ENCODE assay signal across 8 mouse cellular contexts in genomic region chr7:16453118-16453711, GRCm38 (mm10). TPM values are rescaled to one million over a fixed set of nuclear protein-coding genes. Genes with fewer than 3 reads are reported as not detected.
A peak's percentile ranks its signal among the peaks of the same experiment; 100 is the strongest.
DNase-seq lines count a peak whose midpoint lies in the region; ATAC-seq and TF ChIP-seq lines count a peak whose summit lies in the region.

No protein-coding gene starts in this region.

- peaks cover 16% of the 10 kb centered on the region for H3K36me3 ChIP-seq in forebrain, postnatal 0 days (ENCODE audit: insufficient read depth)
- H3K36me3 ChIP-seq in hindbrain, postnatal 0 days (ENCODE audit: insufficient read depth, low read length), result no peaks in the 10 kb centered on the region
- peaks cover 1% of the 10 kb centered on the region; the same call in 1 of the 2 replicates for H3K36me3 ChIP-seq in small intestine, adult 2 months (ENCODE audit: control insufficient read depth, insufficient read depth, low read length)

- no peak for TF ChIP-seq CTCF in cerebellum, adult 2 months (IDR thresholded peaks at IDR 0.05; ENCODE audit: borderline replicate concordance, insufficient read depth, low read depth, low read length)
- TF ChIP-seq CTCF in forebrain, postnatal 0 days (IDR thresholded peaks at IDR 0.05; ENCODE audit: low read depth), result no peak
- TF ChIP-seq CTCF in hindbrain, postnatal 0 days (IDR thresholded peaks at IDR 0.05; ENCODE audit: low read depth), result no peak
- no peak for TF ChIP-seq CTCF in small intestine, adult 2 months (IDR thresholded peaks at IDR 0.05; ENCODE audit: extremely low read depth, insufficient read length, insufficient replicate concordance, low read depth, low read length)

- peaks cover 3% of the 10 kb centered on the region; the same call in 1 of the 2 replicates for H3K4me1 ChIP-seq in cerebellum, adult 2 months (ENCODE audit: control insufficient read depth, insufficient read depth, low read length)
- peaks cover 7% of the 10 kb centered on the region for H3K4me1 ChIP-seq in forebrain, postnatal 0 days (ENCODE audit: insufficient read depth)
- H3K4me1 ChIP-seq in hindbrain, postnatal 0 days (ENCODE audit: insufficient read depth, low read length), result peaks cover 6% of the 10 kb centered on the region; the same call in 1 of the 2 replicates
- peaks cover 7% of the 10 kb centered on the region; the same call in 1 of the 2 replicates for H3K4me1 ChIP-seq in small intestine, adult 2 months (ENCODE audit: control insufficient read depth, insufficient read depth, insufficient read length, low read length)

- peak overlapping the region; percentile 56 for H3K27ac ChIP-seq in cerebellum, adult 2 months (ENCODE audit: insufficient read depth, low read length)
- H3K27ac ChIP-seq in forebrain, postnatal 0 days (ENCODE audit: low read depth, low read length), result peak overlapping the region; percentile 76
- H3K27ac ChIP-seq in hindbrain, postnatal 0 days, result peak overlapping the region; percentile 82
- no peak overlapping the region for H3K27ac ChIP-seq in small intestine, adult 2 months (ENCODE audit: insufficient read depth, low read depth, low read length)

- peak; percentile 74 for ATAC-seq in forebrain, postnatal 0 days
- ATAC-seq in hindbrain, postnatal 0 days, result peak; percentile 81

- H3K4me2 ChIP-seq in forebrain, postnatal 0 days (ENCODE audit: low read depth), result peak overlapping the region; percentile 72
- peak overlapping the region; percentile 92 for H3K4me2 ChIP-seq in hindbrain, postnatal 0 days (ENCODE audit: low read depth, low read length)

- no peak for TF ChIP-seq POLR2A in cerebellum, adult 2 months (IDR thresholded peaks at IDR 0.05; ENCODE audit: borderline replicate concordance, insufficient read depth, low read length)
- no peak for TF ChIP-seq POLR2A in small intestine, adult 2 months (IDR thresholded peaks at IDR 0.05; ENCODE audit: low read depth, low read length)

- DNase-seq in gastrocnemius, postnatal 10 days, result peak; percentile 34
- DNase-seq in gastrocnemius, postnatal 36 days, result no peak
- peak; percentile 65 to 73 for DNase-seq in cerebellum, adult 2 months
- DNase-seq in forebrain, postnatal 0 days, result peak; percentile 83
- DNase-seq in hindbrain, postnatal 0 days (ENCODE audit: low spot score), result peak; percentile 82
- peak; percentile 66 to 71 for DNase-seq in left cerebral cortex, adult 18-20 months (ENCODE audit: low spot score in 2 of 2)
- DNase-seq in lung, postnatal 36 days, result peak; percentile 56

- intact Hi-C loops in gastrocnemius, postnatal 36 days (cut with DNase I), result no loop called here

- peak overlapping the region; percentile 89 for H3K4me3 ChIP-seq in cerebellum, adult 2 months (replicated peaks; ENCODE audit: insufficient read depth, low read depth, low read length)
- peak overlapping the region; percentile 68 for H3K4me3 ChIP-seq in forebrain, postnatal 0 days (ENCODE audit: low read depth, low read length)
- H3K4me3 ChIP-seq in hindbrain, postnatal 0 days (ENCODE audit: low read length), result peak overlapping the region; percentile 81
- peak overlapping the region; percentile 79 for H3K4me3 ChIP-seq in small intestine, adult 2 months (ENCODE audit: low read depth, low read length)

- no peaks in the 10 kb centered on the region for H3K9me3 ChIP-seq in forebrain, postnatal 0 days (ENCODE audit: low read length)
- H3K9me3 ChIP-seq in hindbrain, postnatal 0 days (ENCODE audit: low read length), result no peaks in the 10 kb centered on the region

- H3K9ac ChIP-seq in forebrain, postnatal 0 days, result peak overlapping the region; percentile 65
- peak overlapping the region; percentile 75 for H3K9ac ChIP-seq in hindbrain, postnatal 0 days (replicated peaks; ENCODE audit: low read length)

- H3K27me3 ChIP-seq in cerebellum, adult 2 months (ENCODE audit: control insufficient read depth, insufficient read depth, low read length), result no peaks in the 10 kb centered on the region
- H3K27me3 ChIP-seq in forebrain, postnatal 0 days (ENCODE audit: insufficient read depth, low read length), result no peaks in the 10 kb centered on the region
- H3K27me3 ChIP-seq in hindbrain, postnatal 0 days (ENCODE audit: insufficient read depth, low read length), result no peaks in the 10 kb centered on the region
- H3K27me3 ChIP-seq in small intestine, adult 2 months (ENCODE audit: control insufficient read depth, insufficient read depth, low read length), result no peaks in the 10 kb centered on the region

- WGBS in cerebellum, adult 2 months, result under 1% methylated on average over 23 of the region's 23 CpGs
- 0% methylated on average over 23 of the region's 23 CpGs for WGBS in forebrain, postnatal 0 days
- under 1% methylated on average over 23 of the region's 23 CpGs for WGBS in hindbrain, postnatal 0 days
- under 1% methylated on average over 23 of the region's 23 CpGs for WGBS in small intestine, adult 2 months

RNA-seq across cellular contexts. Expression of gene Tmem160, which starts 0.6 kb away (rescaled TPM):
- total RNA-seq in gastrocnemius, postnatal 10 days (2021), result 10 to 100 TPM; 18.8 to 18.9 TPM
- 10 to 100 TPM; 35.6 to 42.6 TPM for total RNA-seq in gastrocnemius, postnatal 36 days (2021)
- 89.6 and 98.6 TPM in 2 replicates for polyA plus RNA-seq in cerebellum, adult 2 months (2012; rRNA removed)
- total RNA-seq in forebrain, postnatal 0 days (2014; rRNA removed), result 40.1 and 61.2 TPM in 2 replicates
- polyA plus RNA-seq in forebrain, postnatal 0 days (2015; fragmentation: Nextera tagmentation; extraction: Ambion mirVana), result 105 and 130 TPM in 2 replicates
- total RNA-seq in hindbrain, postnatal 0 days (2014; rRNA removed), result 71.7 and 72.6 TPM in 2 replicates
- 102 and 114 TPM in 2 replicates for polyA plus RNA-seq in hindbrain, postnatal 0 days (2015; fragmentation: Nextera tagmentation; extraction: Ambion mirVana)
- total RNA-seq in left cerebral cortex, adult 18-20 months (2021), result 10 to 100 TPM; 75.9 to 81.5 TPM
- 156 and 330 TPM in 2 replicates for polyA plus RNA-seq in small intestine, adult 2 months (2012; rRNA removed)

RNA-seq across cellular contexts. Expression of gene Npas1, which starts 24.3 kb away (rescaled TPM):
- not detected for total RNA-seq in gastrocnemius, postnatal 10 days (2021)
- total RNA-seq in gastrocnemius, postnatal 36 days (2021), result not detected
- polyA plus RNA-seq in cerebellum, adult 2 months (2012; rRNA removed), result 3.7 and 6.0 TPM in 2 replicates
- 10.1 and 10.2 TPM in 2 replicates for total RNA-seq in forebrain, postnatal 0 days (2014; rRNA removed)
- polyA plus RNA-seq in forebrain, postnatal 0 days (2015; fragmentation: Nextera tagmentation; extraction: Ambion mirVana), result 12.6 and 14.7 TPM in 2 replicates
- total RNA-seq in hindbrain, postnatal 0 days (2014; rRNA removed), result 9.0 and 13.9 TPM in 2 replicates
- polyA plus RNA-seq in hindbrain, postnatal 0 days (2015; fragmentation: Nextera tagmentation; extraction: Ambion mirVana), result 7.6 and 7.9 TPM in 2 replicates
- 10 to 100 TPM; 10.0 to 11.9 TPM for total RNA-seq in left cerebral cortex, adult 18-20 months (2021)
- 0.05 TPM in 1 of 2 replicates, not detected in the other for polyA plus RNA-seq in small intestine, adult 2 months (2012; rRNA removed)

RNA-seq across cellular contexts. Expression of gene Zc3h4, which starts 52.5 kb away (rescaled TPM):
- total RNA-seq in gastrocnemius, postnatal 10 days (2021), result 10 to 100 TPM; 33.2 to 37.9 TPM
- total RNA-seq in gastrocnemius, postnatal 36 days (2021), result 10 to 100 TPM; 24.9 to 27.1 TPM
- polyA plus RNA-seq in cerebellum, adult 2 months (2012; rRNA removed), result 42.0 and 50.2 TPM in 2 replicates
- total RNA-seq in forebrain, postnatal 0 days (2014; rRNA removed), result 36.7 and 57.5 TPM in 2 replicates
- polyA plus RNA-seq in forebrain, postnatal 0 days (2015; fragmentation: Nextera tagmentation; extraction: Ambion mirVana), result 9.4 and 11.0 TPM in 2 replicates
- 36.8 and 38.2 TPM in 2 replicates for total RNA-seq in hindbrain, postnatal 0 days (2014; rRNA removed)
- polyA plus RNA-seq in hindbrain, postnatal 0 days (2015; fragmentation: Nextera tagmentation; extraction: Ambion mirVana), result 8.3 and 9.1 TPM in 2 replicates
- total RNA-seq in left cerebral cortex, adult 18-20 months (2021), result 10 to 100 TPM; 52.7 to 60.7 TPM
- 23.3 and 60.6 TPM in 2 replicates for polyA plus RNA-seq in small intestine, adult 2 months (2012; rRNA removed)

Comparison
In these comparisons a context has a peak if more than half of its experiments do, and no peak if none do; other contexts are left out.
1. DNase-seq: peak in gastrocnemius, postnatal 10 days (single experiment), cerebellum, adult 2 months (2 of 2), forebrain, postnatal 0 days (single experiment), hindbrain, postnatal 0 days (single experiment), left cerebral cortex, adult 18-20 months (2 of 2) and lung, postnatal 36 days (single experiment); none in gastrocnemius, postnatal 36 days (0 of 2).
2. Peak in every context shown above with its lines, with median percentiles within 50 percentile points of each other: H3K4me3 ChIP-seq.